Mouse (Mus musculus): ENCODE data around the gene Fndc10.
"Not testable (repeated sequence)": the region's sequence is repeated elsewhere in the genome, so short reads cannot be mapped to it uniquely, and the experiment has no call there.

The Fndc10 gene

GRCm38 (mm10) chr4:155694111-155694481, at the start of gene Fndc10:
Fndc10 (plus strand) TSS chr4:155694342.
- DNase-seq (ENCODE audit: extremely low spot score, low spot score) = peak; percentile 67

- not testable (repeated sequence) for DNase-seq (ENCODE audit: extremely low spot score, low spot score)
These were observed 48.8 kb upstream of the Fndc10 start, which contains the start of gene Gm10563 for GRCm38 (mm10) chr4:155645308-155645707. Gm10563 (minus strand) TSS chr4:155645408.

- DNase-seq (ENCODE audit: extremely low spot score, low spot score) = no peak
These were observed 48.4 kb upstream of the Fndc10 start for GRCm38 (mm10) chr4:155645721-155646120.

- DNase-seq (ENCODE audit: extremely low spot score, low spot score) = no peak
These were observed 44.8 kb upstream of the Fndc10 start for GRCm38 (mm10) chr4:155649355-155649754.

GRCm38 (mm10) chr4:155651553-155652269, 42.4 kb upstream of the Fndc10 start:
- no peak for DNase-seq (ENCODE audit: extremely low spot score, low spot score)

GRCm38 (mm10) chr4:155652283-155653085, 41.7 kb upstream of the Fndc10 start:
- DNase-seq (ENCODE audit: extremely low spot score, low spot score) = peak; percentile 22

GRCm38 (mm10) chr4:155653086-155653450, 41.1 kb upstream of the Fndc10 start, which contains the start of gene Mmp23:
Mmp23 (minus strand) TSS chr4:155653384.
- DNase-seq (ENCODE audit: extremely low spot score, low spot score) = peak; percentile 75

GRCm38 (mm10) chr4:155653451-155654182, 40.5 kb upstream of the Fndc10 start:
- no peak for DNase-seq (ENCODE audit: extremely low spot score, low spot score)

- DNase-seq (ENCODE audit: extremely low spot score, low spot score) = peak; percentile 63
These were observed 40.0 kb upstream of the Fndc10 start for GRCm38 (mm10) chr4:155654183-155654455.

- peak; percentile 47 for DNase-seq (ENCODE audit: extremely low spot score, low spot score)
These were observed 39.5 kb upstream of the Fndc10 start for GRCm38 (mm10) chr4:155654456-155655298.

GRCm38 (mm10) chr4:155656214-155656751, 37.9 kb upstream of the Fndc10 start:
- no peak for DNase-seq (ENCODE audit: extremely low spot score, low spot score)

- DNase-seq (ENCODE audit: extremely low spot score, low spot score) = no peak
These were observed 35.2 kb upstream of the Fndc10 start for GRCm38 (mm10) chr4:155658961-155659360.

- DNase-seq (ENCODE audit: extremely low spot score, low spot score) = no peak
These were observed 33.5 kb upstream of the Fndc10 start for GRCm38 (mm10) chr4:155660641-155661040.

- DNase-seq (ENCODE audit: extremely low spot score, low spot score) = no peak
These were observed 27.2 kb upstream of the Fndc10 start for GRCm38 (mm10) chr4:155666903-155667302.

- DNase-seq (ENCODE audit: extremely low spot score, low spot score) = peak; percentile 97
These were observed 25.2 kb upstream of the Fndc10 start, which contains the start of gene Mib2 for GRCm38 (mm10) chr4:155668689-155669597. Mib2 (minus strand) TSS chr4:155669198.

- DNase-seq (ENCODE audit: extremely low spot score, low spot score) = no peak
These were observed 24.5 kb upstream of the Fndc10 start for GRCm38 (mm10) chr4:155669598-155670075.

GRCm38 (mm10) chr4:155670236-155670635, 23.9 kb upstream of the Fndc10 start:
- not testable (repeated sequence) for DNase-seq (ENCODE audit: extremely low spot score, low spot score)

GRCm38 (mm10) chr4:155672082-155672481, 22.1 kb upstream of the Fndc10 start:
- DNase-seq (ENCODE audit: extremely low spot score, low spot score) = no peak

GRCm38 (mm10) chr4:155675991-155676390, 18.2 kb upstream of the Fndc10 start:
- DNase-seq (ENCODE audit: extremely low spot score, low spot score) = no peak
